Mouse (Mus musculus): ENCODE results near the gene Fosb.
A peak's percentile ranks its signal among the peaks of the same experiment; 100 is the strongest.

Fosb gene

DNA sequence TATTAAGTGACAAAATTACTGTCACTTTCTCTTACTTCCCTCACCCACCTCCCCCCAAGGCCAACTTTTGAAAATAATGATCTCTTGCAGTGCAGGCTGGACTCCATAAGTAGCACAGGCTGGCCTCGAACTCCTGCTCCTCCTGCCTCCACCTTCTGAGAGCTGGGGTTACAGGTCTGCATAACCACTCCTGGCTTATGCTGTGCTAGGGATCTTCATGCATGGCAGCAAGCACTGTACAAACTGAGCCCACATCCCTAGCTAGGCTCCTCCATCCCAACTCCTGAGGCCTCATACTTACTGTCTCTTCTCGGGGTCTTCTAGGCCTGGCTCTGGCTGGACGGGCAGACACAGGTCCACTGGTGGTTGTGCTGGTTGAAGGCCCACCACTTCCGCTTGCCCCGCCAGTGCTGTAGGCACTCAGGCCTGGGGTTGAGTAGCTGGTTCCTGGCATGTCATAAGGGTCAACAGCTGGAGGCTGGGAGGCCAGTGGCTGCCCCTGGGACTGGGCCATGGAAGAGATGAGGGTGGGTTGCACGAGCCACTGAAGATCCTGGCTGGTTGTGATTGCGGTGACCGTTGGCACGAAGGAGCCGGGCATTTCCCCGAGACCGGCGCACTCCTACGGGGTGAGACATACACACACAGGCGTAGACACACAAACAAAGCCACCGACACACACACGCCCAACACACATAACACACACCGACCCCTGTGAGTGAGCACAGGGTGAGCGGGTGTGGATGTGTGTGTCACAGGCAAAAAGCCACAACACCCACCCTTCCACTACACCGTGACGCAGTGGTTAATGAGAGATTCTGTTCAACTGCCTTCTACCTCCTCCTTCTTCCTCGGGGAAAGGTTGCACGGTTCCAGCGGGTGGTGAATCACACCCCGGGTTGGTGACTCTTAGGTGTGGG is 2.8 kb downstream of the Fosb start:
- no peak for DNase-seq (ENCODE audit: low read depth, low spot score)

GRCm38 (mm10) chr7:19305796-19306765 is 3.8 kb downstream of the Fosb start:
- no peak for DNase-seq (ENCODE audit: low read depth, low spot score)

- DNase-seq (ENCODE audit: low read depth, low spot score): no peak
Measured at GRCm38 (mm10) chr7:19305413-19305735, 4.5 kb downstream of the Fosb start.

DNA sequence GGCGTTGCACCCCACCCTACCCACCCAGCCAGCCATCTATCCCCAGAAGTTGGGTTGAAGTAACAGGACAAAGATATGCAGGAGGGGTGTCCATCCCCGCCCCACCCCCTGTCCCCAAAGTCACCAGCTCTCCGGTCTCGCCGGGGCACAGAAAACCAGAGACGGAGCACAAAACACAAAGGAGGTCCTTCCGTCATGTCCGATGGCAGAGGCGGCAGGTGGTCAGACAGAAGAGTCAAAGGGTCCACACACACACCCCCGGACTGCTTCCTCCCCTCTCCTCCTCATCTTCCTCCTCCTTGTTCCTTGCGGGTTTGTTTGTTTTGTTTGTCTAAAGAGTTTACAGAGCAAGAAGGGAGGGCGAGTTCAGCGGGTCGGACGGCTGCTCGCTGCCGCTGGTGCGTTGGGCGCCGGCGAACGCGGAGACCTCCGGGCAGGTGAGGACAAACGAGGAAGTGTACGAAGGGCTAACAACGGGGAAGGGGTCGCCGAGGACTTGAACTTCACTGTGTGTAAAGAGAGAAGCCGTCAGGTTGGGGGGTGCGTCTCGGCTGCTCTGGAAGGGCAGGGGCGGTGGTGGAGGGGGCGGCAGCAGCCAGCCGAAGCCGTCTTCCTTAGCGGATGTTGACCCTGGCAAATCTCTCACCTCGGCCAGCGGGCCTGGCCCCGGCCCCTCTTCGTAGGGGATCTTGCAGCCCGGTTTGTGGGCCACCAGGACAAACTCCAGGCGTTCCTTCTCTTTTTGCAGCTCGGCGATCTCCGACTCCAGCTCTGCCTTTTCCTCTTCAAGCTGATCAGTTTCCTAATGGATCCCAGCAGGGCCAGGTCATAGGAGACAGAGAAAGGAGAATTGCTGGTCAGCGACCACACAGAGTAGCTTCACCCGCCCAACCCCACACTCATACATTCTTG is 5.1 kb downstream of the Fosb start:
- no peak for DNase-seq (ENCODE audit: low read depth, low spot score)

DNA sequence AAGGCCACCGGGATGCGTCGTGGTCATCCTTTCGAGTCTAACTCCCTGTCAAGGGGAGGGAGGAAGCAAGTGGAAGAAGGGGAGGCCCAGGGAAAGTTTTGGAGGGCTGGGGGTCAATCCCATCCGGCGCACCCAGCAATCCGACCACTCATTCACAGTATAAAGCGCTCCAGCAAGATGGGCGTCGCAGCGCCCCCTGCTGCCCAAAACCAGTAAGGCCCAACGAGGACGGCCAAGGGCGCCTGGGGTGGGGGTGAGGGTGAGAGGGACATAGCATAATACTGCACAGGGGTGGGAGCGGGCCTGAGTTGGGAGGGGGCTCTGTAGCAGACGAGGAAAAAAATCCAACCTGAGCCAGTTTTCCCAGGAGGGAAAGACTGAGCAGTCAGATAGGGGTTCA is 6.1 kb downstream of the Fosb start:
- DNase-seq (ENCODE audit: low read depth, low spot score): peak; percentile 89

DNA sequence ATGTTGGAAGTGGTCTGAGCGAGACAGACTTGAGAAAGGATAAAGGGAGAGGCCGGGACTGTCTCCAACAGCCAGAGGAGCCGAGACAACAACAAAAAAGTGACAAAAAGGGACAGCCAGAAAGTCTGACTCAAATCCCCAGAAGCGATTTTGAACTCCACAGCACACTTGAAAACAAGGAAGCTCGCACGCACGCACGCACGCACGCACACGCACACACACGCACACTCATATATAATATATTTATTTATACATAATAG is 6.9 kb downstream of the Fosb start:
- no peak for DNase-seq (ENCODE audit: low read depth, low spot score)

DNA sequence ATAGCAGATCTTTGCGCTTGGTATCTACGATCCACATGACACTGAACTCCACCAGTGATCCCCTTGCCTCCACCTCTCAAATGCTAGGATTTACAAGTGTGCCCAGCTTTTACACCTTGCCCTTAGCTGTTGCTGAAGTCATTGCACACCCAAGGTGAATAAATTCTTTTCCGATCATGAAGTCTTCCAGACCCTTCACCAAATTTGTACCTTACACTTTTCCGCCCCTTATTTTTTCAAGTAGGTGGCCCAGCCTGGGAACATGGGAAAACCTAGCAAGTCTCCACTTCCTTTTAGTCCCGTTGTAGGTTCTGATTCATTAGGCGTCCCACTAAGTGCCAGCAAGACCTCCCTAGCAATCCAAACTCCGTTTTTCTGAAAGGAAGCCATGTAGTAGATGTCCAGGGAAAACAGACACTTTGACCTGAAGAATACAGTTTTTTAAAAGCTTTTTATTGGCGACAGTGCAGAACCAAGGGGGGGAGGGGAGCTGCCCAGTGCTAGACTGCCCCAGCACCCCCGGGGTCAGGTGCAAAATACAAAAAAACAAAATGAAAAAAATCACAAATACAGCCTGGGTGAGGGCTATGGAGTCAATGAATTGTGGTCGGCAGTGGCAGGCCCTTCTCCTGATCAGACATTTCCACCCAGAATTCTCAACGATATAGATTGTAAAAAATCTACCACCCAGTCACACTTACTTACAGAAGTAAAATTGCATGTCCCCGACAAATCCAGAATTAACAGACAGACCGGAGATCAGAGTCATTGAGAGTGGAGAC is 7.4 kb downstream of the Fosb start:
- no peak for DNase-seq (ENCODE audit: low read depth, low spot score)

DNA sequence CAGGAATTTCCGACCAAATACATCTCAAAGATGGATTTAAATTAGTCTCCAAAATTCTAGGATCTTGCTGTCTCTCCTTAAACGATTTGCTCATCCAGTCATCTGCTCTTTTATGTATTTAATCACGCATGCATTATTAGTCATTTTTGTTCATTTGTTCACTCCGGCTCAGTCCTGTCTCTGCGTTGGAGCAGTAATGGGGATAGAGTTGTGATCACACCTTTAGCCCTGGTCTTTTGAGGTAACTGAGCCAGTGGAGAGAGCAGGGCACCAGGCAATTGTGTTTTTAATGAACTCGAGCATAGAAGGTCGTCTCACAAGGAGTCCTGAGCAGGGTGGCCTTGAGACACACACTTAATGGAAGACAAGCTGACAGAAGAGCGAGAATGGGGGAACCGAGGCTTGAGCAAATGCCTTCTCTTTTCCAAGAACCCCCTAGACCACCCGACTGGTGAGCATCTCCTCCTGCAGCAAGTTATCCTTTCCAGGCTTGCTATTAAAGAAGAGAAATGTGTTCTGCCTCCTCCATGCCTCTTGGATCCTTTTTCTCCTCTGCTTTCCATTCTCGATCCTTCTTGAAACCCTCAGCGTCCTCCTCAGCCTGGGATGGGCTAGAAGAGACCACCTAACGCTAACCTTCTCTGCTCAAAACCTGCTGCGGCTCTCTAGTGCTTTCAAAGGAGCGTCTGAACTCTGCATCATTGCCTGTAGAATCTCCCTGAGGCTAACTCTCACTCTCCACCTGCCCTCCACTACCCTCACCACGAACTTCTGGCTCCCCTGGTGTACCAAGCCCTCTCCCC is 8.2 kb downstream of the Fosb start:
- DNase-seq (ENCODE audit: low read depth, low spot score): no peak

DNA sequence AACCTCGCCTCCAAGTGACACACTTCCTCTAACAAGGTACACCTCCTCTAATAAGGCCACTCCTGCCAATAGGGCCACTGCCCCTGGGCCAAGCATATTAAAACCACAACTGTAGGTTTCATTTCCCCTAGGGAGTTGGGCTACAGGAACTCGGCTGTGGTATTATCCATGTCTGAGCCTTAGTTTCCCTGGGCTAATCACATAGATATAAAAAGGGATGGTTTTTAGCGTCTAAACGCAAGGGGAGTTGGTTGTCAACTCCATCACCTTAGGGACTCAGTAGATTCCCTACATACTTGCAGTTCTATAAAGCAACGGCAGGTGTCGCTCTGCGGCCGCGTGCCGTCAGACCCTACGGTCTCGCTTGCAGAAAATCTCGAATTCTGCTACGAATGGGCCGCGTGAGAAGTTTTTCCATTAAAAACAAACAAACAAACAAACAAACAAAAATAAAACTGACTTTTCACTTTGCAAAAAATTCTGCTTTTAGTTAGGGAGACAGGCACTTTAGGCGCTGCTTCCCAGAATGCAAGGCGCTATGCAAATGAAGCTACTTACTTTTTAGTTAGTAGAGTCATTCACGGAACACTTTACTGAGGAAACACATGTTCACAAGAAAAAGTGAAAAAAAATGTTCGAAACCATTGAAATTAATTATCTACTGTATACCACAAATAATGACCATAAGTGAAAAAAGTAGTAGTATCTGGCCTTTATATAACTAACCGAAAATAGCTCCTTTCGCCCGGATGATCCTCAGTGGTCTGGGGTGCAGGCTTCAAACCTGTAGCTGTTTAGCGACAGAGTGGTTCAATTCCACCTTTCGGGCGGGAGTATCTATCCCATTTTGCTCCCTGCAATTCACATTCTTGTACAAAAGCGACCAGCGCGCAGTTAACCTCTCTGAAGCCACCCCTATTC is 9.1 kb downstream of the Fosb start:
- DNase-seq (ENCODE audit: low read depth, low spot score): peak; percentile 88

GRCm38 (mm10) chr7:19299194-19299593 is 10.7 kb downstream of the Fosb start:
- peak; percentile 63 for DNase-seq (ENCODE audit: low read depth, low spot score)

DNA sequence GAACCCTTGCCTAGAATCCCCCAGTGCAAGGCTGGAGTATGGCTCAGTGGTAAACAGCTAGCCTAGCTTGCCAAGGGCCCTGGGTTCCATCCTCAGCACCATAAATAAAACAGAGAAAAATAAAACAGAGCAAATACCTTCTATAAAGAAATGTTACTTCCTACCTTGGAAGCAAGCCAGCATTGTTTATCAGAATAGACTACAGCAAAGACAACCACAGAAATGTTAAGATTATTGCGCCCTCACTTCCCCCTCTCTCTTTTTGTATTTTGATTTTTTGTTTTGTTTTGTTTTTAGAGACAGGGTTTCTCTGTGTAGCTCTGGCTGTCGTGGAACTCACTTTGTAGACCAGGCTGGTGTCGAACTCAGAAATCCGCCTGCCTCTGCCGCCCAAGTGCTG is 12.1 kb downstream of the Fosb start:
- no peak for DNase-seq (ENCODE audit: low read depth, low spot score)

DNA sequence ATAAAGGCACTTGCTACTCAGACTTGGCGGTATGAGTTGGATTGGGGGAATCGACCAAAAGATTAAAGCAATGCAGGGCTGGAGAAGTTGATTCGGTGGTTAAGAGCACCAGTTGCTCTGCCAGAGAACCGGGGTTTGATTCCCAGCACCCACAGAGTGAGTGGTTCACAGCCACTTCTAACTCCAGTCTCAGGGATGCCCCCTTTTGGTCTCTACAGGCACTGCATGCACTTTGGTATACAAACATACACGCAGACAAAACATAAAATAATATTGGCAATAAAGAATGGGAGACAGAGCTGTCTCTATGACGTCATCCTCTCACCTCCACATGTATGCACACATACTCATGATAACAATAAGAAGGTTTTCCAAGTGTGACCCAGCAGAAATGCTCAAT is 12.8 kb downstream of the Fosb start:
- peak; percentile 57 for DNase-seq (ENCODE audit: low read depth, low spot score)

DNA sequence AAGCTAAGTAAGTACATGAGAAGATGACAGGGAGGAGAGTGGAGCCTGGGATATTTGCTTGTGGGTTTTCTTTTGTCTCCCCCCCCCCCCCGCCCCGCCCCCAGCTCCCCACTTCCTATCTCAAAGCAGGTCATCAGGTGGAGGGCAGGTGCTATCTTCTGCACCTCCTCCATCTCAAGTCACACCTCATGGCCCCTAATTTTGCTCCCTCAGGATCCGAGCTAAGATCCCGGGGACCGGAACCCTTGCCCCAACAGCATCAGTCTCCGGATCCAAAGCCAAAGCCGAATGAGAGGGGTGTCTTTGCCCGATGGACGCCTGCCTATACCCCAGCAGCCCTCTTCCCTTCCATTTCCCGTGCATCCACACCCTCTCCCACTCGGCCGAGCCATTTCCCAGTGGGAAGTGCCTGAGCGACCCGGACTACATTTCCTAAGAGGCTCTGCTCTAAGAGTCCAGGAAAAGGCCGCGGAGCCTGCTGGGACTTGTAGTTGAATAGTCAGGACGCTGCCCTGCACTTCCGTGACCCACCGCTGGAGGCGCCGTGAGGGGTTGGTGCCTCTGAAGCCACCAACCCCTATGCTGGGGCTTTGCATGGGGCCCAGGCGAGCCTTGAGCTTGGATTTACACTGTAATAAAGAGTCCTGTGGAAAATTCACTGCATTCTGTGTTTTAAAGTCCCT is 14.2 kb downstream of the Fosb start:
- peak; percentile 97 for DNase-seq (ENCODE audit: low read depth, low spot score)

GRCm38 (mm10) chr7:19290969-19291596 is 18.8 kb downstream of the Fosb start:
- peak; percentile 68 for DNase-seq (ENCODE audit: low read depth, low spot score)

GRCm38 (mm10) chr7:19284763-19285162 is 25.1 kb downstream of the Fosb start:
- peak; percentile 74 for DNase-seq (ENCODE audit: low read depth, low spot score)

DNA sequence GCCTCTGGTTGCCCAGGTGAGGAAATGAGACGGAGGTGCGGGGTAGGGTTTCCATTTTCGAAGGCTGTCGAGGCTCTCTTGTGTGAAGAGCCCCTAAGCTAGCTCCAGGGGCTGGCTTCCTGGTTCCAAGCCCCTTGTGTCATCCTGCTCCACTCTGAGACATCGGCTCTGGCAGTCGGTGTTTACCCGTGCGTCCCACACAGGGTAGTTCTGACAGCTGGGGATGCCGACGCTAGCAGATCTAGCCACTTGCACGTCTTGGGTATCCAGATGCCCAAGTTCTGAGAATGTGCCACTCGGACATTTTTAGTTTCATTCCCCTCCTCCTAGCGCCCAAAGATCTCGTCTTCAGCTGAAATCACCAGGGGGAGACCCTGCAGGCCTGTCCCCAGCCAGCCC is 26.4 kb downstream of the Fosb start:
- no peak for DNase-seq (ENCODE audit: low read depth, low spot score)

- peak; percentile 71 for DNase-seq (ENCODE audit: low read depth, low spot score)
Measured at GRCm38 (mm10) chr7:19282791-19283405, 27.0 kb downstream of the Fosb start.

GRCm38 (mm10) chr7:19282385-19282784 is 27.5 kb downstream of the Fosb start, which contains the start of gene Rtn2:
Gene Rtn2, plus strand, starts transcription at chr7:19282624.
- peak; percentile 95 for DNase-seq (ENCODE audit: low read depth, low spot score)

All from ZHBTc4 (cell line).